Comparison of ENCODE assay signal across 8 mouse cellular contexts in genomic region chr3:87765091-87765490, GRCm38 (mm10). TPM values are rescaled to one million over a fixed set of nuclear protein-coding genes. Genes with fewer than 3 reads are reported as not detected.
A peak's percentile ranks its signal among the peaks of the same experiment; 100 is the strongest.
DNase-seq lines count a peak whose midpoint lies in the region; ATAC-seq and TF ChIP-seq lines count a peak whose summit lies in the region.
"Had no signal": no experiment of that assay in that cellular context is flagged by ENCODE, and none has a peak within 500 bp of the region (broad histone marks: within the 10 kb centered on the region; RNA-seq: fewer than 3 reads in every experiment).

No protein-coding gene starts in this region.

- no peak for TF ChIP-seq POLR2A in limb, embryonic 14.5 days (IDR thresholded peaks at IDR 0.05; ENCODE audit: borderline replicate concordance, extremely low read depth, insufficient read depth, insufficient read length)

- H3K27me3 ChIP-seq in embryonic facial prominence, embryonic 14.5 days (replicated peaks; ENCODE audit: control insufficient read depth, insufficient read depth, low read length): no peaks in the 10 kb centered on the region
- peaks cover 51% of the 10 kb centered on the region for H3K27me3 ChIP-seq in hindbrain, embryonic 12.5 days
- no peaks in the 10 kb centered on the region for H3K27me3 ChIP-seq in limb, embryonic 14.5 days (ENCODE audit: control insufficient read depth, insufficient read depth, low read length)
- H3K27me3 ChIP-seq in midbrain, postnatal 0 days (ENCODE audit: insufficient read depth, low read length): peaks cover 13% of the 10 kb centered on the region

- peak; percentile 12; the same call in 1 of the 2 replicates for TF ChIP-seq CTCF in midbrain, postnatal 0 days (IDR thresholded peaks at IDR 0.05)

- DNase-seq in adrenal gland, adult 2 months: peak; percentile 68
- no peak for DNase-seq in embryonic facial prominence, embryonic 14.5 days (ENCODE audit: low spot score)
- no peak for DNase-seq in limb, embryonic 14.5 days (ENCODE audit: low spot score)
- no peak for DNase-seq in midbrain, postnatal 0 days (ENCODE audit: low spot score)
- peak; percentile 72 to 82 for DNase-seq in thymus, postnatal 36 days

- H3K4me2 ChIP-seq in embryonic facial prominence, embryonic 14.5 days (ENCODE audit: low read depth, low read length): peak overlapping the region; percentile 41
- peak overlapping the region; percentile 11; the same call in 1 of the 2 replicates for H3K4me2 ChIP-seq in hindbrain, embryonic 12.5 days (replicated peaks)
- peak overlapping the region; percentile 41; the same call in 1 of the 2 replicates for H3K4me2 ChIP-seq in limb, embryonic 14.5 days (replicated peaks; ENCODE audit: low read depth, low read length, severe bottlenecking)
- peak overlapping the region; percentile 15; the same call in 1 of the 2 replicates for H3K4me2 ChIP-seq in midbrain, postnatal 0 days (ENCODE audit: low read depth, low read length, poor library complexity, severe bottlenecking)

- H3K9me3 ChIP-seq in embryonic facial prominence, embryonic 14.5 days (ENCODE audit: control insufficient read depth, low read length): no peaks in the 10 kb centered on the region
- H3K9me3 ChIP-seq in hindbrain, embryonic 12.5 days (replicated peaks): no peaks in the 10 kb centered on the region
- no peaks in the 10 kb centered on the region for H3K9me3 ChIP-seq in limb, embryonic 14.5 days (ENCODE audit: control insufficient read depth, low read length)
- no peaks in the 10 kb centered on the region for H3K9me3 ChIP-seq in midbrain, postnatal 0 days (ENCODE audit: low read length)

- peak overlapping the region; percentile 87 for H3K27ac ChIP-seq in embryonic facial prominence, embryonic 14.5 days (replicated peaks; ENCODE audit: low read depth, low read length)
- peak overlapping the region; percentile 62 for H3K27ac ChIP-seq in hindbrain, embryonic 12.5 days
- H3K27ac ChIP-seq in limb, embryonic 14.5 days (replicated peaks; ENCODE audit: low read depth, low read length): peak overlapping the region; percentile 88
- H3K27ac ChIP-seq in midbrain, postnatal 0 days (ENCODE audit: low read depth, low read length): no peak overlapping the region

- peaks cover 55% of the 10 kb centered on the region for H3K4me1 ChIP-seq in embryonic facial prominence, embryonic 14.5 days (ENCODE audit: control insufficient read depth, insufficient read depth, low read length)
- peaks cover 34% of the 10 kb centered on the region for H3K4me1 ChIP-seq in hindbrain, embryonic 12.5 days
- peaks cover 56% of the 10 kb centered on the region for H3K4me1 ChIP-seq in limb, embryonic 14.5 days (ENCODE audit: control insufficient read depth, insufficient read depth, low read length)
- H3K4me1 ChIP-seq in midbrain, postnatal 0 days (ENCODE audit: insufficient read depth, low read length): no peaks in the 10 kb centered on the region

- H3K9ac ChIP-seq in embryonic facial prominence, embryonic 14.5 days (ENCODE audit: low read depth, low read length): no peak overlapping the region
- no peak overlapping the region for H3K9ac ChIP-seq in hindbrain, embryonic 12.5 days
- H3K9ac ChIP-seq in limb, embryonic 14.5 days (ENCODE audit: low read depth, low read length, severe bottlenecking): peak overlapping the region; percentile 25; the same call in 1 of the 2 replicates
- no peak overlapping the region for H3K9ac ChIP-seq in midbrain, postnatal 0 days (replicated peaks; ENCODE audit: low read length, poor library complexity, severe bottlenecking)

- no peak overlapping the region for H3K4me3 ChIP-seq in embryonic facial prominence, embryonic 14.5 days (ENCODE audit: low read depth, low read length)
- no peak overlapping the region for H3K4me3 ChIP-seq in hindbrain, embryonic 12.5 days
- H3K4me3 ChIP-seq in limb, embryonic 14.5 days (replicated peaks; ENCODE audit: low read length): no peak overlapping the region
- H3K4me3 ChIP-seq in midbrain, postnatal 0 days (ENCODE audit: low read depth, low read length): no peak overlapping the region
- H3K4me3 ChIP-seq: erythroblast, embryonic 14.5 days had no signal

- 18% methylated on average over 10 of the region's 10 CpGs for WGBS in embryonic facial prominence, embryonic 14.5 days
- 9% methylated on average over 10 of the region's 10 CpGs for WGBS in hindbrain, embryonic 12.5 days
- WGBS in limb, embryonic 14.5 days: 9% methylated on average over 10 of the region's 10 CpGs
- WGBS in midbrain, postnatal 0 days: 27% methylated on average over 10 of the region's 10 CpGs

- peak; percentile 3; the same call in 1 of the 2 replicates for ATAC-seq in embryonic facial prominence, embryonic 14.5 days (ENCODE audit: low read depth)
- no peak for ATAC-seq in hindbrain, embryonic 12.5 days (ENCODE audit: low FRiP score)
- ATAC-seq in limb, embryonic 14.5 days (ENCODE audit: low FRiP score, low read depth): no peak
- ATAC-seq in midbrain, postnatal 0 days (ENCODE audit: low FRiP score): no peak
- no peak for ATAC-seq in erythroblast, adult 5-6 weeks (replicated peaks; ENCODE audit: low FRiP score, poor library complexity, severe bottlenecking)

- H3K36me3 ChIP-seq in embryonic facial prominence, embryonic 14.5 days (ENCODE audit: control insufficient read depth, insufficient read depth, low read length): no peaks in the 10 kb centered on the region
- H3K36me3 ChIP-seq in hindbrain, embryonic 12.5 days: no peaks in the 10 kb centered on the region
- H3K36me3 ChIP-seq in limb, embryonic 14.5 days (ENCODE audit: control insufficient read depth, insufficient read depth, low read length): no peaks in the 10 kb centered on the region
- no peaks in the 10 kb centered on the region for H3K36me3 ChIP-seq in midbrain, postnatal 0 days (ENCODE audit: insufficient read depth, low read length)

RNA-seq across cellular contexts. Expression of gene Lrrc71, which starts 16.7 kb away (rescaled TPM):
- total RNA-seq in adrenal gland, adult 2 months (2021): 1 to 10 TPM in 1 of 2 experiments, not detected in 1; 1.2 TPM
- polyA plus RNA-seq in adrenal gland, adult 2 months (2012; rRNA removed): 0.06 and 0.43 TPM in 2 replicates
- polyA plus RNA-seq in embryonic facial prominence, embryonic 14.5 days (2014; fragmentation: Nextera tagmentation; extraction: Ambion mirVana): 0.60 and 1.5 TPM in 2 replicates
- polyA plus RNA-seq in hindbrain, embryonic 12.5 days (2016; fragmentation: Nextera tagmentation; extraction: Ambion mirVana): 0.90 and 1.2 TPM in 2 replicates
- 0.28 and 0.52 TPM in 2 replicates for polyA plus RNA-seq in limb, embryonic 14.5 days (2012; rRNA removed)
- polyA plus RNA-seq in limb, embryonic 14.5 days (2014; fragmentation: Nextera tagmentation; extraction: Ambion mirVana): 0.33 and 0.83 TPM in 2 replicates
- 0.66 and 1.2 TPM in 2 replicates for total RNA-seq in midbrain, postnatal 0 days (2014; rRNA removed)
- 0.96 and 1.3 TPM in 2 replicates for polyA plus RNA-seq in midbrain, postnatal 0 days (2015; fragmentation: Nextera tagmentation; extraction: Ambion mirVana)
- not detected in 2 replicates for total RNA-seq in erythroblast, adult 5-6 weeks (2015; ENCODE audit: low replicate concordance)
- not detected in 2 replicates for total RNA-seq in erythroblast, adult 5-6 weeks (2017; ENCODE audit: low replicate concordance)
- polyA plus RNA-seq: erythroblast, embryonic 14.5 days had no signal

RNA-seq across cellular contexts. Expression of gene Ntrk1, which starts 29.9 kb away (rescaled TPM):
- total RNA-seq in adrenal gland, adult 2 months (2021): 1 to 10 TPM; 4.6 to 6.3 TPM
- 8.8 and 17.4 TPM in 2 replicates for polyA plus RNA-seq in adrenal gland, adult 2 months (2012; rRNA removed)
- polyA plus RNA-seq in embryonic facial prominence, embryonic 14.5 days (2014; fragmentation: Nextera tagmentation; extraction: Ambion mirVana): 16.2 and 19.5 TPM in 2 replicates
- 19.3 and 24.0 TPM in 2 replicates for polyA plus RNA-seq in hindbrain, embryonic 12.5 days (2016; fragmentation: Nextera tagmentation; extraction: Ambion mirVana)
- 2.7 and 3.7 TPM in 2 replicates for polyA plus RNA-seq in limb, embryonic 14.5 days (2012; rRNA removed)
- polyA plus RNA-seq in limb, embryonic 14.5 days (2014; fragmentation: Nextera tagmentation; extraction: Ambion mirVana): 1.3 and 2.1 TPM in 2 replicates
- 1.1 and 2.4 TPM in 2 replicates for total RNA-seq in midbrain, postnatal 0 days (2014; rRNA removed)
- polyA plus RNA-seq in midbrain, postnatal 0 days (2015; fragmentation: Nextera tagmentation; extraction: Ambion mirVana): 1.7 and 1.8 TPM in 2 replicates
- total RNA-seq in erythroblast, adult 5-6 weeks (2015; ENCODE audit: low replicate concordance): not detected in 2 replicates
- not detected in 2 replicates for total RNA-seq in erythroblast, adult 5-6 weeks (2017; ENCODE audit: low replicate concordance)
- polyA plus RNA-seq: erythroblast, embryonic 14.5 days had no signal

RNA-seq across cellular contexts. Expression of gene Insrr, which starts 31.7 kb away (rescaled TPM):
- under 1 TPM; 0.52 to 0.69 TPM for total RNA-seq in adrenal gland, adult 2 months (2021)
- 1.2 and 3.9 TPM in 2 replicates for polyA plus RNA-seq in adrenal gland, adult 2 months (2012; rRNA removed)
- polyA plus RNA-seq in embryonic facial prominence, embryonic 14.5 days (2014; fragmentation: Nextera tagmentation; extraction: Ambion mirVana): 1.2 and 1.6 TPM in 2 replicates
- polyA plus RNA-seq in hindbrain, embryonic 12.5 days (2016; fragmentation: Nextera tagmentation; extraction: Ambion mirVana): 1.2 and 1.7 TPM in 2 replicates
- polyA plus RNA-seq in limb, embryonic 14.5 days (2012; rRNA removed): 1.4 and 1.7 TPM in 2 replicates
- 0.22 and 0.35 TPM in 2 replicates for polyA plus RNA-seq in limb, embryonic 14.5 days (2014; fragmentation: Nextera tagmentation; extraction: Ambion mirVana)
- 0.16 and 0.42 TPM in 2 replicates for total RNA-seq in midbrain, postnatal 0 days (2014; rRNA removed)
- 0.25 and 0.27 TPM in 2 replicates for polyA plus RNA-seq in midbrain, postnatal 0 days (2015; fragmentation: Nextera tagmentation; extraction: Ambion mirVana)
- not detected in 2 replicates for total RNA-seq in erythroblast, adult 5-6 weeks (2015; ENCODE audit: low replicate concordance)
- not detected in 2 replicates for total RNA-seq in erythroblast, adult 5-6 weeks (2017; ENCODE audit: low replicate concordance)
- polyA plus RNA-seq: erythroblast, embryonic 14.5 days had no signal

RNA-seq across cellular contexts. Expression of gene Pear1, which starts 59.0 kb away (rescaled TPM):
- 10 to 100 TPM; 20.0 to 23.9 TPM for total RNA-seq in adrenal gland, adult 2 months (2021)
- polyA plus RNA-seq in adrenal gland, adult 2 months (2012; rRNA removed): 63.3 and 71.7 TPM in 2 replicates
- 26.7 and 29.6 TPM in 2 replicates for polyA plus RNA-seq in embryonic facial prominence, embryonic 14.5 days (2014; fragmentation: Nextera tagmentation; extraction: Ambion mirVana)
- polyA plus RNA-seq in hindbrain, embryonic 12.5 days (2016; fragmentation: Nextera tagmentation; extraction: Ambion mirVana): 13.1 and 13.2 TPM in 2 replicates
- polyA plus RNA-seq in limb, embryonic 14.5 days (2012; rRNA removed): 47.2 and 65.4 TPM in 2 replicates
- 21.5 and 27.0 TPM in 2 replicates for polyA plus RNA-seq in limb, embryonic 14.5 days (2014; fragmentation: Nextera tagmentation; extraction: Ambion mirVana)
- 15.6 and 19.0 TPM in 2 replicates for total RNA-seq in midbrain, postnatal 0 days (2014; rRNA removed)
- polyA plus RNA-seq in midbrain, postnatal 0 days (2015; fragmentation: Nextera tagmentation; extraction: Ambion mirVana): 5.7 and 6.1 TPM in 2 replicates
- total RNA-seq in erythroblast, adult 5-6 weeks (2015; ENCODE audit: low replicate concordance): 0.63 and 1.9 TPM in 2 replicates
- 0.42 TPM in 1 of 2 replicates, not detected in the other for total RNA-seq in erythroblast, adult 5-6 weeks (2017; ENCODE audit: low replicate concordance)

Comparison
In these comparisons a context has a peak if more than half of its experiments do, and no peak if none do; other contexts are left out.
1. DNase-seq: peak in adrenal gland, adult 2 months (single experiment) and thymus, postnatal 36 days (2 of 2); none in embryonic facial prominence, embryonic 14.5 days (single experiment), limb, embryonic 14.5 days (single experiment) and midbrain, postnatal 0 days (single experiment).
2. Peak in every context shown above with its lines, with median percentiles within 50 percentile points of each other: H3K4me2 ChIP-seq.